Mouse (Mus musculus): ENCODE measurements at regions not wholly inside any gene's neighbourhood (a gene's known extent, or its start where the extent isn't known, plus 50 kb on each side); places are given as distances from the start of the nearest gene placed in this dataset.

DNA sequence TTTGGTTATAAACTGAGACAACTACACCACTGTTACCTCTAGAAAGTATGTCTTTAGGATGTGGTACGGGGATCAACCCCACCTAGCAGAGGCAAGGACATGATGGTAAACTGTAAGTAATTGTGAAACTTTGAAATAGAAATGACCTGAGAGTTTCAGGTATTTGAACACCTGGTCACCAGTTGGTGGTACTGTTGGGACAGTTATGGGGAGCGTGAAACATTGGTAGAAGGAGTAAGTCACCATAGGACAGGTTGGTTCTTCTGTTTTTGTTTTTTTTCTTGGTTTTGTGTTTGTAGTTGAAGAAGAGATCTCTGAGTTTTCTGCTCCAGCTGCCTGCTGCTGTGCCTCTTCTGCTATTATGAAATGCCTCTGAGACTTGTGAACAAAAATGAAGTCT, 713.7 kb downstream of the Cetn3 start:
- H3K36me3 ChIP-seq (ENCODE audit: insufficient read depth, low read length), result no peaks in the 10 kb centered on the region
- H3K4me3 ChIP-seq (ENCODE audit: low read depth, low read length), result no peak overlapping the region
- no peak overlapping the region for H3K9ac ChIP-seq (replicated peaks; ENCODE audit: low read length, poor library complexity, severe bottlenecking)
- WGBS, result 92% methylated on average over 2 of the region's 2 CpGs
- H3K4me2 ChIP-seq (ENCODE audit: low read depth, low read length, poor library complexity, severe bottlenecking), result no peak overlapping the region
- no peak for ATAC-seq (ENCODE audit: low FRiP score)
- no peaks in the 10 kb centered on the region for H3K4me1 ChIP-seq (ENCODE audit: insufficient read depth, low read length)
- DNase-seq (ENCODE audit: low spot score), result no peak
- H3K27me3 ChIP-seq (ENCODE audit: insufficient read depth, low read length), result no peaks in the 10 kb centered on the region
- no peaks in the 10 kb centered on the region for H3K9me3 ChIP-seq (ENCODE audit: low read length)
- no peak overlapping the region for H3K27ac ChIP-seq (ENCODE audit: low read depth, low read length)
- TF ChIP-seq CTCF (IDR thresholded peaks at IDR 0.05), result no peak

DNA sequence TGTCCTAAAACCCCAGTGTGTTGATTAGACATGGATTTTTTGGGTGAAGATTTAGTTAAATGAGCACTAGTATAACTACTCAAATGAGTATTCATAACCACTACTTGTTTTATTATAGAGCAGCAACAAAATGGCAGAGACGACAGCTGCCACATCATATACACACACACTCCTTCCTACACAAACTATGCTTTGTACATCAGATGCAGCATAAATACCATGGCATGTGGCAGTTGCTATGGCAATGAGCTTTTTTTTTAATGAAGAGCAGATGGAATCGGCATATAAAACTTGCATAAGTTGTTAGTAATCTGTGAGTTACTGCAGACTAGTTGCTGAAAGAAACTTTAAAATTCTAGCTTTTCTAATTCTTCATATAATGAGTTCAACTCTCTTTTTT, 725.3 kb downstream of the Cetn3 start:
- H3K27ac ChIP-seq (ENCODE audit: low read depth, low read length), result no peak overlapping the region
- no peak for TF ChIP-seq CTCF (IDR thresholded peaks at IDR 0.05)
- no peaks in the 10 kb centered on the region for H3K4me1 ChIP-seq (ENCODE audit: insufficient read depth, low read length)
- H3K9me3 ChIP-seq (ENCODE audit: low read length), result no peaks in the 10 kb centered on the region
- H3K27me3 ChIP-seq (ENCODE audit: insufficient read depth, low read length), result no peaks in the 10 kb centered on the region
- no peak overlapping the region for H3K4me2 ChIP-seq (ENCODE audit: low read depth, low read length, poor library complexity, severe bottlenecking)
- no peak overlapping the region for H3K9ac ChIP-seq (replicated peaks; ENCODE audit: low read length, poor library complexity, severe bottlenecking)
- no peak overlapping the region for H3K4me3 ChIP-seq (ENCODE audit: low read depth, low read length)
- WGBS, result 34% methylated on average over 2 of the region's 2 CpGs
- no peak for ATAC-seq (ENCODE audit: low FRiP score)
- no peaks in the 10 kb centered on the region for H3K36me3 ChIP-seq (ENCODE audit: insufficient read depth, low read length)
- DNase-seq (ENCODE audit: low spot score), result peak; percentile 1

DNA sequence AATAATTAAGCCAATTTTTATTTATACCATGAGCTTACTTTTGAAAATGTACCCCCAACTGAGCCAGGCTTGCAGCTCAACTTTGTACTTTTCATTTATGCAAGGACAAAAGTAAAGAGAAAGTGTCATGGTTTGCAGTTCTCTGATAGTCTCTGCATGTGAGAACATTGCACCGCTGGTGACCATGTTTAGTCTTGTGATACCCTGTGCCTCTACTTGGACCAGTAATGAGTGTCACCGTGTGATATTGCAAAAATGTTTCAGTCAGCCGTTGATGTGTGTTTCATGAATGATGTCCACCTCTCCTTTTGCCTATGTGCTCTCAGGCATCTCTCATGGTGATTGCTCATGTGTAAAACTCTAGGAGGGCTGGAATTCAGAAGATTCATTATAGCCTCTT, 726.6 kb downstream of the Cetn3 start:
- no peaks in the 10 kb centered on the region for H3K4me1 ChIP-seq (ENCODE audit: insufficient read depth, low read length)
- H3K36me3 ChIP-seq (ENCODE audit: insufficient read depth, low read length), result no peaks in the 10 kb centered on the region
- H3K27ac ChIP-seq (ENCODE audit: low read depth, low read length), result no peak overlapping the region
- no peak for TF ChIP-seq CTCF (IDR thresholded peaks at IDR 0.05)
- no peaks in the 10 kb centered on the region for H3K9me3 ChIP-seq (ENCODE audit: low read length)
- WGBS, result 52% methylated on average over 3 of the region's 3 CpGs
- H3K27me3 ChIP-seq (ENCODE audit: insufficient read depth, low read length), result no peaks in the 10 kb centered on the region
- DNase-seq (ENCODE audit: low spot score), result no peak
- no peak overlapping the region for H3K4me2 ChIP-seq (ENCODE audit: low read depth, low read length, poor library complexity, severe bottlenecking)
- H3K9ac ChIP-seq (replicated peaks; ENCODE audit: low read length, poor library complexity, severe bottlenecking), result no peak overlapping the region
- no peak overlapping the region for H3K4me3 ChIP-seq (ENCODE audit: low read depth, low read length)
- ATAC-seq (ENCODE audit: low FRiP score), result no peak
